Mouse (Mus musculus): ENCODE data around the gene Areg.

Areg gene

GRCm38 (mm10) chr5:91139446-91139873 is at the start of gene Areg:
TSS of gene Areg (plus strand) at chr5:91139599.
- DNase-seq (ENCODE audit: low spot score in 2 of 2) = peak; percentile 46 to 52

DNA sequence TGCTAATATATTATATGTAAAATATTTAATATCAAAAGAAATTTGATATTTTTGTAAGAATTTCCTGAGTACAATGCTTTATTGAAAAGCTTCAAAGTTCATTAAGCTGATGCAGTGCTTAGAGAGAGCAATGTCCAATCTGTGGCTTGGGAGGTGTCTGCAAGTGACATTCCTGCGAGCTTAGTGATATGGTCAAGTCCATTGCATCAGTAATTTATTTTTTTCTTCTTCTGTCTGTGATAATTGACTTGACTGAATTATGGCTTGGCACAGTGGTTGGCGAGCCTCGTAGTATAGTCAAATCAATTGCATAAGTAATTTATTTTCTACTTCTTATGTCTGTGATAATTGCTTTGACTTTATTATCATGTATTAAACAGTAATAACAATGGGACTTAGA is 49.1 kb upstream of the Areg start:
- DNase-seq (ENCODE audit: low spot score in 2 of 2) = no peak

- peak in 1 of 2 experiments; percentile 44 for DNase-seq (ENCODE audit: low spot score in 2 of 2)
Measured at GRCm38 (mm10) chr5:91097911-91098614, 41.3 kb upstream of the Areg start.

- no peak for DNase-seq (ENCODE audit: low spot score in 2 of 2)
Measured at GRCm38 (mm10) chr5:91101742-91102141, 37.7 kb upstream of the Areg start.

DNA sequence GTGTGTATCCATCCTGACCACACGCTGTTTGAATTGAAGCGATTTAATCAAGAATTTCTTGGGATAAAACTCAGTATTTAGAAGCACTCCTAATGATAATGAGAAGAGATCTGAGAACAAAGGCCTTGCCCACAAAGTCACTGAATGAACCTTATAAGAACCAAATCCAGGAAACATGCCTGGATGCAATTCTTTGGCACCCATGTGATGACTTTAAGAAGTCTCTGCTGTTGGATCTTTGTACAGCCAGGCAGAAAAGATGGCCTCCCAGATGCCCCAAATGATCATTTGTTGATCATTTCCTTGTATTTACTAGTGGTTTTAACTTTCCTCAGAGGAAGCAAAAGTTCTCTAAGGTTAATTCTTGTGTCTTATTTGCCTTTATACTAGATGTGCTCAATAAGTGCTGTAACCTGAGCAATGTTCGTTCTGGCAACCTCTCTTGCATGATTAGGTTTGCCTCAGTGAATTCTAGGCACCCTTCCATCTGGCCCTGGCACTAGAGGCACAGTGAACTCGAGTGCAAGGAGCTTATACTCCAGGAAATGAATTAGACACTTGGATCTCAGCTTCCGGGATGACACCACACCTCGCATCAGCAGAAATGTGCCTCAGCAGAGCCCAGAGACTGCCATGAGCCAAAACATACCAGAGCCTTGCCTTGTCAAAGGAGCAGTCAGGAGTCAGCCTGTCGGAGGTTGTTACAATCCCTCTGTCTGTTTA is 35.3 kb upstream of the Areg start:
- no peak for DNase-seq (ENCODE audit: low spot score in 2 of 2)

DNA sequence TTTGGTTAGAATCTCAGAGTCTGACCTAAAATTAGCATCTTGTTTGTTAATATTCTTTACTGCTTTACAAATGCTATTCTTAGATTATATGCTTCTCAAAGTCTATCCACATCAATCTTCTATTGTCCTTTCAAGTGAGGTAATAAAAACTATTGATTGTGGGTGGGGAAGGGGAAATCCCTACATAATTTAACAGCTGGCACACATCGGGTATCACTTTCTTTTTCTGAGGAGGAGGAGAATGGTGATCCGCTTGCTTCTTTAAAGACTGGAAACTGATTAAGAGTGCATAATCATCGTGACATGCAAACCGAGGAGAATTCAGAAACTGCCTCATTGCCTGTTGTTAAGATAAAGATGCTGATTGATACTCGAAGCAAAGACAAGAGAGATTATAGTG is 33.2 kb upstream of the Areg start:
- no peak for DNase-seq (ENCODE audit: low spot score in 2 of 2)

DNA sequence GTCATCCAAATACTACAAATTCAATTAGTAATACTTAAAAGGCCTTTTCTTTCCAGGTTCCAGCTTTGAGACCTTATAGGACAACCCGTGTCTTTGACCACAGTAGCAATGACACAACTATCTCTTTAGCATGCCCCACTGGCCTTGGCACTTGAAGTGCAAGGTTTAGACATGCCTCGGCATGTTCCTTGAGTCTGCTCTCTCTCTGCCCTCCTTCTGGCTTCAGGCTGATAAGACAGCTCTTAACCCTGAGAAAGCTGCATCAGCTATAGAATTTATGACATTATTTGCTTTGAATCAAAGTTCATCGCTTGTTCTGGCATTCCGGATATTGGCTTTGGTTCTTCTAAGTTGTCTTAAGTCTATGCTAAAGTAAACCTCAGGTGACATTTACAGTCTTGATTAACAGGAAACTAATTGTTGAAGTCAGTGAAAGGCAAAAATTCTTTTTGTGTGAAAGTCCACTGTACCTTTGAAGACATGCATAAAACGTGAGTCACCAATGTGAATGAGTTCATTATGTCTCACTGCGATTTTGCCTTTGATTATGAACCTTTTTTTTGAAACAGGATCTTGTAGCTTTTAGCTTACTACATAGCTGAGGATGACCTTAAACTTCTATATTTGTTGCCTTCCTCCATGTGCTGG is 29.3 kb upstream of the Areg start:
- peak in 1 of 2 experiments; percentile 33 for DNase-seq (ENCODE audit: low spot score in 2 of 2)

GRCm38 (mm10) chr5:91111019-91111418 is 28.4 kb upstream of the Areg start:
- DNase-seq (ENCODE audit: low spot score in 2 of 2) = no peak

DNA sequence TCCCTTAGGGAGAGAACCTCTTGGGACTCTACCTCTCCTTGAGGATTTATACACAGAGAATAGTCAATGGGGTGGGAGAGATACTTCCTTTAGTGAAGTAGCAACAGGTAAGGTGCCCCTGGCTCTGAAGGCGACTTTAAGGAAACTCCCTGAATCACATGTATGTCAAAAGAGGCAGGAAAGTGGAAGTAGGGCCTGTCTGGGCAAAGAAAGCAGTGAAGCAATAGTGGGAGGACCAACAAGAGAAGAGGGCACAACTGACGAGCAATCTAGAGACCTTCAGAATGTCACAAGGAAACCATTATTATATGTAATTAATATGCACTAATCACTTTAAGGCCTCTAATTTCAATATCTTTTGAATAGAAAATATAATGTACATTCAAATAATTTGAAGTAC is 25.4 kb upstream of the Areg start:
- no peak for DNase-seq (ENCODE audit: low spot score in 2 of 2)

DNA sequence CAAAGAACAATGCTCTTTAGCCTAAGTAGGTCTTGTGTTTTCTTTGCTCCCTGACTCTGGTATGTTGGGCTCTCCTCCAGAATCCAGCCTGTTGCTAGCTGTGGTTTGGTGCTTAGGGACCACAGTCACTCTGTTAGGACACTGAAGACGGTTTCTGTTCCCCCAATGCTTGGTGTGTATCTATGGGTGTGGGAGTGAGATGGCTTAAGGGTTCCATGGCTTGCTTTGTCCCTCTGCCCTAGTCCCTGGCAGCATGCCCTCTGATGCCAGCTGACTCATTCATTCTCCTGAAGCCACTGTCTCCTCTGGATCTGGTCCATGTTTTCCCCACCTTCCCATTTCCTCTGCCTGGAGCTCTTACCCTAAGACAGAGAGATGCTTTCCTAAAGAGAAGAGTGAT is 24.8 kb upstream of the Areg start:
- no peak for DNase-seq (ENCODE audit: low spot score in 2 of 2)

DNA sequence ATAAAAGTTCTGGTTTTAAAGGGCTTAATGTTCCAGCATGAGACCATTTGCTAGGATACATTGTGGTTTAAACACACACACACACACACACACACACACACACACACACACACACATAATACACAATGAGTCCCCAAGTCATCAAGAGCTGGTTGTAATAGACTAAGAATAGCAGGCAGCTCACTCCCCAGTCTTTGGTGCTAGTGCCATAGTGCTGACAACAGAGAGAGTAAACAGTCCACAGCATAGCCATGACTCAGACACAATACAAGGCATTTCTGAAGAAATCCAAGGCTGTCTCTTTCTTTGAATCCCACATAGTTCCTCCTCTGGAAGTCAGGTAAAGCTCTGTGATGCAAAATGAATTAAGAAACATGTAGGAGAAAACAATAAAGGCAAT is 20.8 kb upstream of the Areg start:
- no peak for DNase-seq (ENCODE audit: low spot score in 2 of 2)

- DNase-seq (ENCODE audit: low spot score in 2 of 2) = no peak
Measured at GRCm38 (mm10) chr5:91123404-91123803, 16.0 kb upstream of the Areg start.

DNA sequence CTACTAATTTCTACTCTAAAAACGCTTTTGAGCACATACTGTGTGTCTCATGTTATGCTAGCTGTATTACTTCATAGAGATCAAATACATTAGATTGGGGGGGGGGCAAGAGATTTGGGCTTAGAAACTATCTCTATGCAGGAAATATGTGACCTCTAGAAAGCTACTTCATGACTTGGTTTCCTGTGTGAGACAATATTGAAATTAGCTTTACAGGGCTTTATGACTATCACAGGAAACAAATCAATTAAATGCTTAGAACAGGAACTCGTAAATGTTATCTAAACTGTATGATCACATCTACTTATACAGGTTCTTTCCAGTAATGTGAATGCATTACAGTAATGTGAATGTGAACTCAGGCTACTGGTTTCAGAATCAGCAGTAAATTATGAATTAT is 15.3 kb upstream of the Areg start:
- no peak for DNase-seq (ENCODE audit: low spot score in 2 of 2)

- DNase-seq (ENCODE audit: low spot score in 2 of 2) = no peak
Measured at GRCm38 (mm10) chr5:91126623-91127022, 12.8 kb upstream of the Areg start.

GRCm38 (mm10) chr5:91134961-91135360 is 4.4 kb upstream of the Areg start:
- DNase-seq (ENCODE audit: low spot score in 2 of 2) = no peak

- DNase-seq (ENCODE audit: low spot score in 2 of 2) = no peak
Measured at GRCm38 (mm10) chr5:91138970-91139369, 429 bp upstream of the Areg start.

DNA sequence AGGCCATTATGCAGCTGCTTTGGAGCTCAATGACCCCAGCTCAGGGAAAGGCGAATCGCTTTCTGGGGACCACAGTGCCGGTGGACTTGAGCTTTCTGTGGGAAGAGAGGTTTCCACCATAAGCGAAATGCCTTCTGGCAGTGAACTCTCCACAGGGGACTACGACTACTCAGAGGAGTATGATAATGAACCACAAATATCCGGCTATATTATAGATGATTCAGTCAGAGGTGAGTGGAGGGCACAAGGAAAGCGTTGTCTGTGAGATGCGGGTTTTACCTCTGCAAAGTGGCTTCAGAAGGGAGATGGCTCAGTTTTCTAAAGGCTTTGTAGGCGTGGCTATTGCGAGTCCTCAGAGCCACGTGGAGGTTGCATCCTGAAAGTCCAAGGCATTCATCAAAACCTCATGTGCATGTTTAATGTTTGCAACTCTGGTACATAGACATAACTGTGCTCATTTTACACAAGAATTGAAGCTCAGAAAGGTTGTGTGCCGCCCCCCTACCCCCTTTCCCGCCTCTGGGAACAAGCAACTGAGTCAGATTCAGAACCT is 1.6 kb downstream of the Areg start:
- no peak for DNase-seq (ENCODE audit: low spot score in 2 of 2)

DNA sequence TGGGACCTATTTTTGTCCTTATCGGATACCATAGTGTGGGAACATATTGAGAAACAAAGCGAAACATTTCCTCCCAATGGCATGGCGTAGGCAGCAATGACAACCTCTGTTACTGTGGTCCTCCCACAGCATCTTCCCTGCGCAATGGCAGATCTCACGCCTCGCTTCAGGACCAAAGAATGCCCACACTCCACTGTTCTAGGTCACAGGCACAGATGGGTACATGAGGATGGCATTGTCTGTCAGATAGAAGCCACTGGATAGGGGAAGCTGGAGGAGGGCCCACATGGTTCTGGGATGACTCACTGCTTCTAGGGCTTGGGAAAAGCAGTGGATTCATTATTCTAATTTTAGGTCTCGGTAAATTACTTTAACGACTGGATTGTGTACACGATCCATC is 5.6 kb downstream of the Areg start:
- no peak for DNase-seq (ENCODE audit: low spot score in 2 of 2)

DNA sequence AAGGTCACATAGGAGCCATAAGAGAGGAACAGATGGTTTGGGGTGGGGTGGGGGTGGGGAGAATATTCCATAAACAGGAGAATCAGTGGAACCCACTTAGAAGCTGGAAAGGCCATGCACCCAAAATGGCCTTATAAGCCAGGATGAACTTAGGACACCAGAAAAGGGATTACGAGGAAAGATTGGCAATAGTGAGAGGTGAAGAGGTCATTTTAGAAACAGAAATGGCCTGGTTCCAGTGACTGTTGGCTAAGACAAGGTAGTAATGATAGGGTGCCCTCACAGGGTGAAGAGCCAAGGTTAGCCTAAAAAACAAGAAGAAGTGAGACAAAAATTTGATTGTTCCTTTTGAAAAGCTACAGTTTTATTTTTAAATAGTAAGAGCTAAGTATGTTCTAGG is 7.6 kb downstream of the Areg start:
- DNase-seq (ENCODE audit: low spot score in 2 of 2) = no peak

DNA sequence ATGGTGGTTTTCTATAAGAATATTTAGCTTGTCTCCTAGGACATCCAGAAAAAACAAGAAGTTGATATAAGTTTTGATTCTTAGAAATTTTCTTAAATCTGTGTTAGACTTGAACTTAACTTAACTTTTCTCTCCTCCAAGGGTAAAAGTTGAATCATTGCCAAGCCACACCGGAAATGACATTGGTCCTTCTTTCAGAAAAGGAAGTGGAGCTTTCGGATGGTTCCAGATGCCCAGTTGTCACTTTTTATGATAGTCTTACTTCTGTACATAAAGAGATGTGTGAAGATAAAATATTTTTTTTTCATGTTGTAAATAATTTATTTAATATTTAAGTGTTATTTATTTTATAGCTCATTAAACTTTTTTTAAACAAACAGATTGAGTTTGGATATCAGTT is 8.7 kb downstream of the Areg start:
- DNase-seq (ENCODE audit: low spot score in 2 of 2) = no peak

- peak in 1 of 2 experiments; percentile 12 for DNase-seq (ENCODE audit: low spot score in 2 of 2)
Measured at GRCm38 (mm10) chr5:91156677-91157076, 17.3 kb downstream of the Areg start.

GRCm38 (mm10) chr5:91157169-91157568 is 17.8 kb downstream of the Areg start:
- DNase-seq (ENCODE audit: low spot score in 2 of 2) = no peak

GRCm38 (mm10) chr5:91162787-91163186 is 23.4 kb downstream of the Areg start:
- no peak for DNase-seq (ENCODE audit: low spot score in 2 of 2)
